Mouse (Mus musculus) myocyte (in vitro differentiated cells): Measurements from ENCODE around the gene Spdye4a. TPM values are rescaled to one million over a fixed set of nuclear protein-coding genes. Genes with fewer than 3 reads are reported as not detected.
A peak's percentile ranks its signal among the peaks of the same experiment; 100 is the strongest.

Experiments
- H3K27me3 ChIP-seq: one replicate; pipeline ENCODE4 v1.6.1; 2011; ENCODE audit not compliant: control insufficient read depth, insufficient read depth, insufficient read length
- H3K36me3 ChIP-seq: one replicate; pipeline ENCODE4 v1.6.1; 2011; ENCODE audit not compliant: control insufficient read depth, insufficient read depth
- H3K4me2 ChIP-seq: one replicate; pipeline ENCODE4 v1.6.1; 2011; ENCODE audit warnings: low read depth, control low read depth
- H3K4me3 ChIP-seq: one replicate; pipeline ENCODE4 v1.5.1; 2011; ENCODE audit warnings: mild to moderate bottlenecking, control low read depth, moderate library complexity
- H3K79me2 ChIP-seq: one replicate; pipeline ENCODE4 v1.6.1; 2011; ENCODE audit not compliant: control insufficient read depth, insufficient read depth
- H3ac ChIP-seq: one replicate; pipeline ENCODE4 v1.6.1; 2011; ENCODE audit not compliant: control insufficient read depth, insufficient read length
- CEBPB ChIP-seq: IDR thresholded peaks from 2 replicates; pipeline ENCODE4 v1.6.1; 2011; ENCODE audit warnings: mild to moderate bottlenecking, moderate library complexity; ENCODE audit not compliant: poor library complexity, insufficient read depth, severe bottlenecking
- E2F4 ChIP-seq: IDR thresholded peaks from one replicate; pipeline ENCODE4 v1.6.1; 2011; ENCODE audit warnings: mild to moderate bottlenecking, control low read depth, moderate library complexity; ENCODE audit not compliant: insufficient read depth
- MAX ChIP-seq: IDR thresholded peaks from one replicate; pipeline ENCODE4 v1.6.1; 2011; ENCODE audit warnings: low read depth, mild to moderate bottlenecking, control low read depth
- MYOD1 ChIP-seq, 3 experiments: IDR thresholded peaks; one replicate each; pipeline ENCODE4 v1.6.1; 2011; ENCODE audit warnings: control low read depth in 2 of 3, low read depth in 2 of 3, mild to moderate bottlenecking in 2 of 3, moderate library complexity in 1 of 3; ENCODE audit not compliant: insufficient read length in 2 of 3, control insufficient read depth in 1 of 3
- MYOG ChIP-seq, 3 experiments: IDR thresholded peaks; one replicate each; pipeline ENCODE4 v1.6.1; 2011; ENCODE audit warnings: control low read depth in 2 of 3, low read depth in 2 of 3, mild to moderate bottlenecking in 2 of 3; ENCODE audit not compliant: insufficient read length in 2 of 3, control insufficient read depth in 1 of 3, insufficient read depth in 1 of 3
- POLR2A ChIP-seq: IDR thresholded peaks from one replicate; pipeline ENCODE4 v1.6.1; 2011; ENCODE audit warnings: low read depth, mild to moderate bottlenecking, control low read depth, moderate library complexity; ENCODE audit not compliant: insufficient read length
- POLR2AphosphoS2 ChIP-seq: IDR thresholded peaks from one replicate; pipeline ENCODE4 v1.6.1; 2011; ENCODE audit warnings: low read depth, control low read depth; ENCODE audit not compliant: insufficient read length
- REST ChIP-seq: IDR thresholded peaks from one replicate; pipeline ENCODE4 v1.6.1; 2011; ENCODE audit warnings: mild to moderate bottlenecking, control low read depth, moderate library complexity; ENCODE audit not compliant: insufficient read depth, insufficient read length
- SRF ChIP-seq: IDR thresholded peaks from one replicate; pipeline ENCODE4 v1.6.1; 2011; ENCODE audit warnings: low read depth; ENCODE audit not compliant: control insufficient read depth, insufficient read length
- TCF12 ChIP-seq: IDR thresholded peaks from one replicate; pipeline ENCODE4 v1.6.1; 2011; ENCODE audit warnings: mild to moderate bottlenecking, control low read depth; ENCODE audit not compliant: poor library complexity, insufficient read depth, severe bottlenecking
- TCF3 ChIP-seq: IDR thresholded peaks from one replicate; pipeline ENCODE4 v1.6.1; 2011; ENCODE audit warnings: low read depth, control low read depth; ENCODE audit not compliant: insufficient read length
- USF1 ChIP-seq: IDR thresholded peaks from one replicate; pipeline ENCODE4 v1.6.1; 2011; ENCODE audit warnings: low read depth, mild to moderate bottlenecking, control low read depth, moderate library complexity
- polyA plus RNA-seq: library from polyadenylated mRNA; unstranded; fragments of >200 nt; fragmentation: generic; extraction: Trizol; gene quantifications from one replicate; pipeline ENCODE4 v1.2.1, GENCODE M21; 2012; ENCODE audit warnings: missing spikeins

The Spdye4a gene
- polyA plus RNA-seq, 1 experiment, result not detected

- Histone ChIP-seq H3K79me2 (no peaks in the 10 kb centered on the region), H3K4me3 (no peak overlapping the region), H3K27me3 (no peaks in the 10 kb centered on the region), H3ac (no peak overlapping the region), H3K4me2 (no peak overlapping the region), H3K36me3 (peaks cover 57% of the 10 kb centered on the region)
- TF ChIP-seq TCF3 (no peak), TCF12 (no peak), SRF (no peak), POLR2AphosphoS2 (no peak), E2F4 (no peak), MYOG (IDR thresholded peaks at IDR 0.05; ENCODE audit: control insufficient read depth in 1 of 3, insufficient read depth in 1 of 3, insufficient read length in 2 of 3, low read depth in 2 of 3) (no peak), MAX (no peak), MYOD1 (IDR thresholded peaks at IDR 0.05; ENCODE audit: control insufficient read depth in 1 of 3, insufficient read length in 2 of 3, low read depth in 2 of 3) (no peak), POLR2A (no peak), REST (no peak), USF1 (no peak), CEBPB (no peak)
These were observed 18.2 kb upstream of the Spdye4a start for GRCm38 (mm10) chr5:143244926-143245325.

- Histone ChIP-seq H3K4me2 (peak overlapping the region; percentile 90), H3ac (peak overlapping the region; percentile 98), H3K36me3 (peaks cover 10% of the 10 kb centered on the region), H3K4me3 (peak overlapping the region; percentile 50), H3K79me2 (peaks cover 17% of the 10 kb centered on the region), H3K27me3 (no peaks in the 10 kb centered on the region)
- TF ChIP-seq USF1 (no peak), MYOD1 (IDR thresholded peaks at IDR 0.05; ENCODE audit: control insufficient read depth in 1 of 3, insufficient read length in 2 of 3, low read depth in 2 of 3) (no peak), REST (no peak), MYOG (IDR thresholded peaks at IDR 0.05; ENCODE audit: control insufficient read depth in 1 of 3, insufficient read depth in 1 of 3, insufficient read length in 2 of 3, low read depth in 2 of 3) (no peak), POLR2A (no peak), TCF12 (no peak), CEBPB (no peak), MAX (no peak), POLR2AphosphoS2 (no peak), E2F4 (no peak), TCF3 (no peak), SRF (no peak)
These were observed 9.3 kb upstream of the Spdye4a start for GRCm38 (mm10) chr5:143236036-143236435.

GRCm38 (mm10) chr5:143235028-143235693 lies 8.5 kb upstream of the Spdye4a start, which contains the start of gene Zfp12:
Gene Zfp12 (plus strand): TSS chr5:143235163.
- peak within 1 kb of the TSS; percentile 98 for H3ac ChIP-seq
- H3K27me3 ChIP-seq, result no peaks in the 10 kb centered on the region
- H3K79me2 ChIP-seq, result peaks cover 17% of the 10 kb centered on the region
- H3K4me2 ChIP-seq, result peak within 1 kb of the TSS; percentile 90
- TF ChIP-seq USF1 (no peak), TCF3 (no peak), CEBPB (no peak), POLR2A (peak; percentile 89), MYOD1 (IDR thresholded peaks at IDR 0.05; ENCODE audit: control insufficient read depth in 1 of 3, insufficient read length in 2 of 3, low read depth in 2 of 3) (peak in 1 of 3 experiments; percentile 2), POLR2AphosphoS2 (peak; percentile 91), MAX (no peak), TCF12 (no peak), E2F4 (no peak), MYOG (IDR thresholded peaks at IDR 0.05; ENCODE audit: control insufficient read depth in 1 of 3, insufficient read depth in 1 of 3, insufficient read length in 2 of 3, low read depth in 2 of 3) (no peak), SRF (peak; percentile 35), REST (peak; percentile 49)
- H3K4me3 ChIP-seq, result peak within 1 kb of the TSS; percentile 50
- H3K36me3 ChIP-seq, result peaks cover 1% of the 10 kb centered on the region

GRCm38 (mm10) chr5:143222287-143222686 lies 4.4 kb downstream of the Spdye4a start:
- Histone ChIP-seq H3K79me2 (no peaks in the 10 kb centered on the region), H3K27me3 (peaks cover 14% of the 10 kb centered on the region), H3K36me3 (no peaks in the 10 kb centered on the region), H3ac (no peak overlapping the region), H3K4me2 (no peak overlapping the region), H3K4me3 (no peak overlapping the region)
- no peak for TF ChIP-seq MYOG (IDR thresholded peaks at IDR 0.05; ENCODE audit: control insufficient read depth in 1 of 3, insufficient read depth in 1 of 3, insufficient read length in 2 of 3, low read depth in 2 of 3)
- no peak for TF ChIP-seq POLR2A

- Histone ChIP-seq H3K27me3 (peaks cover 16% of the 10 kb centered on the region), H3K4me2 (no peak overlapping the region), H3K79me2 (no peaks in the 10 kb centered on the region), H3K36me3 (no peaks in the 10 kb centered on the region), H3ac (no peak overlapping the region), H3K4me3 (no peak overlapping the region)
- TF ChIP-seq E2F4, result no peak
These were observed 5.7 kb downstream of the Spdye4a start for GRCm38 (mm10) chr5:143220996-143221395.
